Mouse (Mus musculus) layer of hippocampus, adult 9-11 months (tissue): ENCODE measurements at regions not wholly inside any gene's neighbourhood (a gene's known extent, or its start where the extent isn't known, plus 50 kb on each side); places are given as distances from the start of the nearest gene placed in this dataset.

Experiments
- DNase-seq: peaks from one replicate; pipeline ENCODE4 v3.0.0; 2022

- DNase-seq = no peak
Observed at GRCm38 (mm10) chr7:36352761-36353160, 345.2 kb upstream of the Tshz3 start.

- no peak for DNase-seq
Observed at GRCm38 (mm10) chr7:36350616-36351015, 347.3 kb upstream of the Tshz3 start.

GRCm38 (mm10) chr7:36348195-36348594, 349.7 kb upstream of the Tshz3 start:
- DNase-seq = no peak

GRCm38 (mm10) chr7:36334857-36335256, 363.1 kb upstream of the Tshz3 start:
- no peak for DNase-seq

- no peak for DNase-seq
Observed at GRCm38 (mm10) chr7:36334091-36334490, 363.8 kb upstream of the Tshz3 start.

- peak; percentile 19 for DNase-seq
Observed at GRCm38 (mm10) chr7:36332633-36333032, 365.3 kb upstream of the Tshz3 start.

- no peak for DNase-seq
Observed at GRCm38 (mm10) chr7:36328141-36328540, 369.8 kb upstream of the Tshz3 start.

GRCm38 (mm10) chr7:36324035-36324434, 373.9 kb upstream of the Tshz3 start:
- DNase-seq = no peak

GRCm38 (mm10) chr7:36322181-36322580, 375.7 kb upstream of the Tshz3 start:
- DNase-seq = no peak

- no peak for DNase-seq
Observed at GRCm38 (mm10) chr7:36317466-36318212, 380.3 kb upstream of the Tshz3 start.

- no peak for DNase-seq
Observed at GRCm38 (mm10) chr7:36313751-36314150, 384.2 kb upstream of the Tshz3 start.

GRCm38 (mm10) chr7:36309761-36310605, 387.9 kb upstream of the Tshz3 start:
- no peak for DNase-seq

GRCm38 (mm10) chr7:36308726-36309125, 389.2 kb upstream of the Tshz3 start:
- DNase-seq = no peak

GRCm38 (mm10) chr7:36308106-36308620, 389.8 kb upstream of the Tshz3 start:
- no peak for DNase-seq

GRCm38 (mm10) chr7:36277275-36277674, 420.6 kb upstream of the Tshz3 start:
- no peak for DNase-seq

- no peak for DNase-seq
Observed at GRCm38 (mm10) chr7:36268966-36269365, 429.0 kb upstream of the Tshz3 start.

GRCm38 (mm10) chr7:36265163-36265823, 432.6 kb upstream of the Tshz3 start:
- DNase-seq = peak; percentile 24

GRCm38 (mm10) chr7:36262124-36262710, 435.7 kb upstream of the Tshz3 start:
- no peak for DNase-seq

- DNase-seq = no peak
Observed at GRCm38 (mm10) chr7:36257102-36257501, 440.8 kb upstream of the Tshz3 start.

GRCm38 (mm10) chr7:36247356-36247755, 444.6 kb upstream of the Zfp507 start:
- no peak for DNase-seq

- DNase-seq = no peak
Observed at GRCm38 (mm10) chr7:36236673-36237072, 433.9 kb upstream of the Zfp507 start.

GRCm38 (mm10) chr7:36229031-36229430, 426.2 kb upstream of the Zfp507 start:
- DNase-seq = no peak

- DNase-seq = no peak
Observed at GRCm38 (mm10) chr7:36224416-36224815, 421.6 kb upstream of the Zfp507 start.
